Comparison of ENCODE assay signal across 8 mouse cellular contexts in genomic region chr1:44745711-44746110, GRCm38 (mm10).
DNase-seq lines count a peak whose midpoint lies in the region; ATAC-seq lines count a peak whose summit lies in the region.

No protein-coding gene starts in this region.

- H3K27ac ChIP-seq in forebrain, embryonic 13.5 days = no peak overlapping the region
- H3K27ac ChIP-seq in forebrain, embryonic 11.5 days (ENCODE audit: low read depth, low read length) = no peak overlapping the region

- no peaks in the 10 kb centered on the region for H3K4me1 ChIP-seq in forebrain, embryonic 13.5 days
- H3K4me1 ChIP-seq in forebrain, embryonic 11.5 days (replicated peaks; ENCODE audit: control insufficient read depth, insufficient read depth, low read length) = no peaks in the 10 kb centered on the region

- no peaks in the 10 kb centered on the region for H3K36me3 ChIP-seq in forebrain, embryonic 13.5 days (ENCODE audit: poor library complexity, severe bottlenecking)
- H3K36me3 ChIP-seq in forebrain, embryonic 11.5 days (ENCODE audit: control insufficient read depth, insufficient read depth, low read length) = no peaks in the 10 kb centered on the region

- no peaks in the 10 kb centered on the region for H3K9me3 ChIP-seq in forebrain, embryonic 13.5 days (replicated peaks)
- no peaks in the 10 kb centered on the region for H3K9me3 ChIP-seq in forebrain, embryonic 11.5 days (ENCODE audit: control insufficient read depth, low read length)

- no peak overlapping the region for H3K9ac ChIP-seq in forebrain, embryonic 13.5 days
- no peak overlapping the region for H3K9ac ChIP-seq in forebrain, embryonic 11.5 days (ENCODE audit: low read length)

- H3K4me2 ChIP-seq in forebrain, embryonic 13.5 days = no peak overlapping the region
- no peak overlapping the region for H3K4me2 ChIP-seq in forebrain, embryonic 11.5 days (ENCODE audit: low read depth, low read length, severe bottlenecking)

- ATAC-seq in forebrain, embryonic 13.5 days = peak; percentile 55; the same call in 1 of the 2 replicates
- ATAC-seq in forebrain, embryonic 11.5 days (replicated peaks; ENCODE audit: low FRiP score) = no peak; the same call in 1 of the 2 replicates
- no peak for ATAC-seq in erythroblast, adult 5-6 weeks (replicated peaks; ENCODE audit: low FRiP score, poor library complexity, severe bottlenecking)

- WGBS in forebrain, embryonic 13.5 days = 7% methylated on average over 2 of the region's 2 CpGs
- WGBS in forebrain, embryonic 11.5 days = 14% methylated on average over 2 of the region's 2 CpGs

- DNase-seq in forebrain, embryonic 11.5 days (ENCODE audit: low spot score) = no peak
- peak; percentile 3 for DNase-seq in ovary, postnatal 36 days (ENCODE audit: low spot score)
- DNase-seq in ovary, adult 18-20 months (ENCODE audit: low spot score) = no peak
- peak; percentile 76 for DNase-seq in embryo, embryonic 10.5 days (ENCODE audit: low spot score)
- peak; percentile 28 to 70 for DNase-seq in kidney, postnatal 36 days
- peak; percentile 57 for DNase-seq in lung, postnatal 10 days

- no peak overlapping the region for H3K4me3 ChIP-seq in forebrain, embryonic 13.5 days
- H3K4me3 ChIP-seq in forebrain, embryonic 11.5 days (ENCODE audit: low read depth, low read length) = no peak overlapping the region

- no peaks in the 10 kb centered on the region for H3K27me3 ChIP-seq in forebrain, embryonic 13.5 days
- no peaks in the 10 kb centered on the region for H3K27me3 ChIP-seq in forebrain, embryonic 11.5 days (ENCODE audit: control insufficient read depth, insufficient read depth, low read length)

Comparison
In these comparisons a context has a peak if more than half of its experiments do, and no peak if none do; other contexts are left out.
1. DNase-seq: peak in ovary, postnatal 36 days (single experiment), embryo, embryonic 10.5 days (single experiment), kidney, postnatal 36 days (2 of 2) and lung, postnatal 10 days (single experiment); none in forebrain, embryonic 11.5 days (single experiment) and ovary, adult 18-20 months (single experiment).